Mouse (Mus musculus) adrenal gland, adult 2 months (tissue): ENCODE measurements at regions not wholly inside any gene's neighbourhood (a gene's known extent, or its start where the extent isn't known, plus 50 kb on each side); places are given as distances from the start of the nearest gene placed in this dataset.
A peak's percentile ranks its signal among the peaks of the same experiment; 100 is the strongest.

Experiments used
- DNase-seq: peaks from one replicate; pipeline ENCODE4 v3.0.0; 2021

- peak; percentile 4 for DNase-seq
These were observed 820.7 kb upstream of the Adgrl2 start for GRCm38 (mm10) chr3:149811036-149811435.

GRCm38 (mm10) chr3:149805345-149805744, 815.0 kb upstream of the Adgrl2 start:
- DNase-seq, result no peak

DNA sequence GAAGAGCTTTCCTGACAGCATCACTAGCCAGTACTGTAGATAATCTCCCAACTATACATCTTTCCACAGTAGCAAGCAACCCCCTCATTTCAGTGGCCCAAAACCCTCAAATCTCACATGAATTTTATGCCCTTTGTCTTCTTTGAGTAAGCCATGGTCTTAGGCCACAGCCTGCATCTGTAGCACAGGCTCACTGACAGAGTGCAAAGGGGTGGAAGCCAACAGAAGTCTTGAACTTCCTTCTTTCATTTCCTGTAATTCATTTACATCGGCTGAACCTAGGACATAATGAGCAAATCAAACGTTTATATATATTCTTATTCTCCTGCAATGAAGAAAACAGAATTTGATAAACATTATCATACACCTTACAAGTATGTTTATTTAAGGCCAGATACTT, 805.8 kb upstream of the Adgrl2 start:
- DNase-seq, result no peak

GRCm38 (mm10) chr3:149791593-149791992, 801.2 kb upstream of the Adgrl2 start:
- no peak for DNase-seq

GRCm38 (mm10) chr3:149786096-149786495, 795.7 kb upstream of the Adgrl2 start:
- DNase-seq, result no peak

GRCm38 (mm10) chr3:149783903-149784608, 793.7 kb upstream of the Adgrl2 start:
- DNase-seq, result no peak

- no peak for DNase-seq
These were observed 777.6 kb upstream of the Adgrl2 start for GRCm38 (mm10) chr3:149767847-149768421.

DNA sequence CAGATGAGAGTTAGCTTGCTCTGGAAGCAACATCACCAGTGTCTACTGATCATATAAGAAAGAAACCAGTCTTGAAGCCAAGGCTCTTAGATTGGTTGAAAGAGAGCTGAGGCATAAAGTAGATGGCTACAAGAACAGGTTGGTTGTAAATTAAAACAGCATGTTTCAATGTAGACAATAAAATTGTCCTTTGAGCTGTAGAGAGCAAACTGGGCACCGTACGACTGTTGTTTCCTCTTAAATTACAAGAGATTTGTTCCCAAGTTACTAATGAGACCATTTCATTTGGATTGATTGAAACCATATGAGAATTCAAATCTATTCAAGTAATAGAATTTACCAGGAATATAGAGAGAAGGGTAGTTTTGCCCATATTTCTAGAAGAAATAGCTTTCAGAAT, 770.9 kb upstream of the Adgrl2 start:
- no peak for DNase-seq

- DNase-seq, result no peak
These were observed 767.7 kb upstream of the Adgrl2 start for GRCm38 (mm10) chr3:149757910-149758592.

DNA sequence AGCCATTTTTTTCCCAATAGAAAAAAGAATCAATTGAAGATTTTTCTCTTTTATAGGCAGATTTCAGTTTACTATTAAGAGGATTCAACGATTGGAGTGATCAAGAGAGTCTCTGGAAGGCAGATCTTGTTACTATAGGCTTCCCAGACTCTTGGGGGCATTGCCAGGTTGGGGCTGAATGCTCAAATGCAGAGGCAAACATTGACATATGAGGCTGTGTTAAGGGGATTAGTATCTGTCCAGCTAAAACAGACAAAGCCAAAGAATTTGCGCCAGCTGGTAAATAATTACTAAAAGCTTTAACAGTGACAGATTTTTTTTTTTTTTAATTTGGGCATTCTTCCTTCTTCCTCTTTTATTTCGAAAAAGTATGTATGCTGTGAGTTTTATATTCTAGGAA, 745.7 kb upstream of the Adgrl2 start:
- DNase-seq, result no peak

DNA sequence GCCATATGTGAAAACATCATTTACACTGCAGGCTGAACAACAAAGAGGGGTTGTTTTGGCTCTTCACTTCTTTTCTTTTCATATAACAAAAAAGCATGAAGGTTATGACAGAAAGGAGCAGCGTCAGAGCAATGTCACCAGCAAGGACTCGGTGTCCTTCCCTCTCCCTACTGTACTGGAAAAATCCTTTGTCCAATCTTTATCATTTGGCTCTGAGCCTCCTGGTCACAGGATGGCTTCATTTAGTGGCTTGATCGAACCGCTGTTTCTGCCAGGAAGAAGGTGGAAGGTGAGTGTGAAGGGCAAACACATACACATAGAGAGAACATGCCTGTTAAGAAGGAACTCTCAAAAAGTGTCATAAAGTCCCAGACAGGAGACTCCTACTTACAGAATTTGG, 735.9 kb upstream of the Adgrl2 start:
- DNase-seq, result peak; percentile 8

DNA sequence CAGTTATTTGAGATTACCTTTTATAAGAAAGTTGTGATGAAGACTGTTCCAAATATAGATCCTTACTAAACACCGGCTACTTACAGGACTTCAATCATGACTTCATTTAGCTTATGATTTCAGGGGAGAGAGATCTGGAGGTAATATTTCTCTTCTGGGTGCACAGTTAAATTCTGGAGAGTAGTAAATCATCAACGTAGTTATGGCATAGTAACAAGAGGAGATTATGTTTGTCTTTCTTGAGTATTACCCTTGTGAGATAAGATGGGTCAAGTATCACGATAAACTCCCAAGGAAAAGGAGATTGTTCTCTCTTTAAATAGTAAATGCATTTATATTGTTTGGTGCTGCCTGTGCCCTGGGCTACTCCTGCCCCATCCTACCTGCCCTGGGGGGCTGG, 734.5 kb upstream of the Adgrl2 start:
- no peak for DNase-seq

DNA sequence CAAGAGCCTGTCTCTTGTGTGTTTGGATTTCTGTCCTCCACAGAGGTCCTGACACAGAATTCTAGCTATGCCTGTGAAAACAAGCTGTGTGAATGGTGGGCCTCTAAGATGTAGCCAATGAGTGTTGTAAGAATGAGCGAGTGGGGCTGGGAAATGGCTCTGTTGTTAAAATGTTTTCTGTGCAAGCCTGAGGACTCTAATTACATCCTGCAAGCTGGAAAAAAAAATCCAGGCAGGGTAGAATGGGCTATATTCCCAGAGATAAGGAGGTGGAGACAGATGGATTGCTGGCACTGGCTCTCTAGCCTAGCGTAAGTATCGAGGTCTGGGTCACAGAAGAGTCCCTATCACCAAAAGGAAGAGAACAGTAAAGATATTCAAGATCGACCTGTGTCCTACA, 731.5 kb upstream of the Adgrl2 start:
- DNase-seq, result no peak

DNA sequence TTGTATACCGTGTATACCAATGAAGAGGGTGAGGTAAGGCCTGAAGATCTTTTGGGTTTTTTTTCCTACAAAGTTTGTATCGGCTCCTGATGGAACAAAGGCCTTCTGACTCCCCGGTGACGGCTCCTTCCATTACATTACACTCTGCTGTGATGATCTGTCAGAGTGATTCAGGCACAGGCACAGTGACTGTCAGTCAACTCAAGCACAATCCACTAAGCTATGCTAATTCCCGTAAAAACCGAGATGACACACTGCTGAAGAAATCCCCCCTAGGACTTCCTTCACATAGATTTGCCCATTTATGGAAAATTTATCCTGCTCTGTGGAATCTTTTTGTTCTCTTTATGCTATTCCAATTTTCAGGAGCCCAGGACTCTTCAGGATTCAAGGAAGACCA, 730.0 kb upstream of the Adgrl2 start:
- DNase-seq, result no peak

- DNase-seq, result no peak
These were observed 715.4 kb upstream of the Adgrl2 start for GRCm38 (mm10) chr3:149705724-149706123.

- DNase-seq, result no peak
These were observed 715.0 kb upstream of the Adgrl2 start for GRCm38 (mm10) chr3:149705322-149705721.

DNA sequence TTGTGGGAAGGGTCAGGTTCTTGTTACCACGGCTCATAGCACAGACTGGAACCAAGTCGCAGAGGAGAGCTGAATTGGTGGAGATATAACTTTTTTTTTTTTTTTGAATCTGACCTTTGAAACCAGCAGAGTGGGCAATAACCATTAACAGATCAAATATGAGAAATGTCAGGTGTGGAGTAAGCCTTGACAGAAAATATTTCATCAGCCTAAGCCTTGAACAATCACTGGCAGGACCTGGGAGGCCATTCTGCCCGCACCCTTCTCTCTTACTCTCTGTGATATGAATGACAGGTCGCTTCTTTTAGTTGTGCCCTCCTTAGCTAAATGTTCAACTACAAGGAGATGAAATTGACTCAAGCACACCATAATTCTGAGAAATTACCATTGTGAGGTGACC, 714.1 kb upstream of the Adgrl2 start:
- no peak for DNase-seq

DNA sequence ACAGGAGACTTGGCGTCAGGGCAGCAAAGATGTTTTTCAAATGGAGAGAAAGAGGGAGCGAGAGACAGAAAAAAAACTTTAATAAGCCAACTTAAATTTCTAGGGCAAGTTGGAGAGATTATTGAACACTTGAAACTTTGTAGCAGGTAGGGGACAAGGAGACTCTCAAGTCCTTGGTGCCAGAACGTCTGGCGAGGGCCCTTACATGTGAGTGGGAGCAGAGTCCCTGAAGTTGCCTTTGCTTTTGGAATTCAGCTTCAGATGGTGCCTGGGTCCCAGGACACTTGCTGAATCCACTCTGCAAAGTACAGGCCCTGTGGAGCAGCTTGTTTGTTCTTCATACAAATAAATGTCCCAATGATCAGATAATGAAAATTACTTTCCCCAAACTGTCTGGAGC, 693.2 kb upstream of the Adgrl2 start:
- no peak for DNase-seq

GRCm38 (mm10) chr3:149682246-149682645, 691.9 kb upstream of the Adgrl2 start:
- DNase-seq, result no peak

DNA sequence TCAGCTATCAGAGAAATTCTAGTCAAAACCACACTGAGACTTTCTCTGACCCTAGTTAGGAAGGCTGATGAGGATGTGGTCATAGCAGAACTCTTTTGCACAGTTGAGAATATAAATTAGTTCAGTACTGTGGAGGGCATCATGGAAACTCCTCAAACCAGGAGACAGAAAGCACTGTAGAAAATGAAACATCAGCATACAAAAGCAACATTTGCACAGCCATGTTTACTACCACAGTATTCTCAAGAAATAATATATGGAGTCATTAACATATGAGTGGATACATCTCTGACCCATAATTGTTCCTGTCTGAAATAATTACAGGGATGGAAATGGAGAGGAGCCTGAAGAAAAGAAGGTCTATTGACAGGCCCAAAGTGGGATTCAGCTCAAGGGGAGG, 683.6 kb upstream of the Adgrl2 start:
- no peak for DNase-seq

GRCm38 (mm10) chr3:149664624-149665023, 674.3 kb upstream of the Adgrl2 start:
- no peak for DNase-seq

- no peak for DNase-seq
These were observed 648.0 kb upstream of the Adgrl2 start for GRCm38 (mm10) chr3:149638324-149638723.

- no peak for DNase-seq
These were observed 635.8 kb upstream of the Adgrl2 start for GRCm38 (mm10) chr3:149626186-149626585.

DNA sequence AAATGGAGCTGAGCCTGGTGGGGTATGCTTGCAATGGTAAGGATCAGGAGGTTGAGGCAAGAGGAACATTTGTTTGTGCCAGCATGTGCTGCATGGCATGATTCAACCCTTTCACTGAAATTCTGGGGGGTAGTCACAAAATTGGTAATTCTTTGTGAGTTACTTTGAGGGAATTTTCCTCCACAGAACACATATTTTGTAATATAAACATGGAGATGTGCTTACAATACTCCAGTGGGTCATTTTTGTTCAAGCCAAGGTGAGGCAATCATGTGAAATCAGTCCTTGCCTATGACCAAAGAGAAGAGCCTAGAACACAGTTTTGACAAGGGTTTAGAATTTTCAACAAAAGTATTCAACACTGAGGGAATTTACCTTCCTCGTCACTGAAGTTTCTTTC, 635.1 kb upstream of the Adgrl2 start:
- DNase-seq, result peak; percentile 25
